Mouse (Mus musculus): ENCODE data around the gene Fam213b.

Fam213b gene

GRCm38 (mm10) chr4:154877864-154878548, 20.9 kb downstream of the Fam213b start:
- peak; percentile 93 for DNase-seq

DNA sequence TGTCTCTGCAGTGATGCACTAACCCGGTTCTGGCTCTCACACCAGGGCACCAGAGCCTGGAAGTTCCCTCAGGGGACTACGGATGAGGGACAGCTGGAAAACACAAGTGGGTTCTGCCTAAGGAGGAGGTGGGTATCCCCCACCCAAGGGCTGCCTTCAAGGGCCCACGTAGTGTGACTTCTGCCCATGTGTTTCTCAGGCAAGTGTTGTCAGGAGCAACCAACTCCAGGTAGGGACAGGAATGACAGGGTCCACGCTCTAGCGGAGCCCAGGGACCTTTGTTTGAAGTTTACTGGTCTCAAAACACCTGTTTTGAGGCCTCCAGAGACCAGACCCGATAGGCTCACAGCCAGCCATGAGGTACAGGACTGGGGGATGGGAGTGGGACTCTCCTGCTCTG, 25.7 kb downstream of the Fam213b start:
- DNase-seq = no peak

DNA sequence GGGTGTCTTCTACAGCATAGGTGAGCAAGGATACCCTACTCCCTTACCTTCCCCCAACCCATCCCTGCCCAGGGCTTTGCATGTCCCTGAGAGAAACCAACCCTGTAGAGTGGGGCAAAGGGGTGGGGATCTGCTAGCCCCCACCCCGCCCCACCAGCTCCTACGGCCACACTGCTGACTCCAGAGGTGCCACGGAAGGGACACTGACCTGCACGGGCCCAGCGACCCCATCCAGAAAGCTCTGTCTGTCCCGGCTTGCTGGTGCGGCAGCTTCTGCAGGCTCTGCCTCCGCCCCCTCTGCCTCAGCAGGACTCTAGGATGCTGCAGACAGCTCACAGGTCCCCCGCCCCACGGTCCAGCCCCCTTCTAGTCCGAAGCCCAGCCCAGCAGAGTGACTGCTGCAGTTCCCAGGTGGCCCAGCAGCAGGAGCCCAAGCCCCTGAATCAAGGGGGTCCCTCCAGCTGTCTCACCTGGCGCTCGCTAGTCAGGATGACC, 27.1 kb downstream of the Fam213b start:
- DNase-seq = no peak

GRCm38 (mm10) chr4:154870721-154871120, 28.2 kb downstream of the Fam213b start:
- DNase-seq = no peak

GRCm38 (mm10) chr4:154869440-154869839, 29.5 kb downstream of the Fam213b start, which contains the start of gene Mmel1:
Gene Mmel1 (plus strand): TSS chr4:154869585.
- DNase-seq = no peak

- DNase-seq = no peak
Observed at GRCm38 (mm10) chr4:154867257-154867656, 31.7 kb downstream of the Fam213b start.

GRCm38 (mm10) chr4:154866391-154866790, 32.5 kb downstream of the Fam213b start:
- DNase-seq = no peak

DNA sequence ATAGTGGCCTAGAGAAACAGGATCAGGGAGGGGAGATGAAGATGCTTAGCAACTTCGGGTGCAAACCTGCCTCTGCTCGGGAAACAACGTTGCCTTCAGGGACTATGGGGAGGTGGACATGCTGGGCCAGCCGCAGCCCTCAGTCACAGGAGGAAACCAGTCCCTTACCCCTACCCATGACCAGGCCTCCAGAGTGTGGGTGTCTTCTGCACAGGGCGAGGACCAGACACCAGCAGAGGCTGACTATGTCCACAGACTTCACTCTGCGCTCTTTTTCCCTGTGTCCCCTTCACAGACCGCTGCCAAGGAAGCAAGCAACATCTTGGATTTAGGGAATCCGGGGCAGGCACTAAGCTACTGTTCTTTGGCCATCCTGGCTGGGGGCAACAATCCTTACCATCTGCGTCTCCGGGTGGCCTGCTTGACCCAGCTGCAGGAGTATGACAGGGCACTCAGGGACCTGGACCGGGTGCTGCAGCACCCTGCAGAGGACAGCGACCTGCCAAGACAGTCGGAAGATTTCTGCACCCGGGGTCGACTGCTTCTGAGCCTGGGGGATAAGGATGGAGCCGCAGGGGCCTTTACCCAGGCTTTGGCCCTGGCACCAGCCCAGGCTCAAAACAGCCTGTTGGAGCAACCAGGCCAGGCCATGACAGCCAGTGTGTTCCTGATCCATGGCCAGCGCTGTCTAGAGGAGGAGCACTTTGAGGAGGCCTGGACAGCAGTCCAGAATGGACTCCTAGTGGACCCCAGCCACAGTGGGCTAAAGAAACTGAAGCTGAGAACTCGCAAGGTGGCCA, 33.8 kb downstream of the Fam213b start:
- no peak for DNase-seq

DNA sequence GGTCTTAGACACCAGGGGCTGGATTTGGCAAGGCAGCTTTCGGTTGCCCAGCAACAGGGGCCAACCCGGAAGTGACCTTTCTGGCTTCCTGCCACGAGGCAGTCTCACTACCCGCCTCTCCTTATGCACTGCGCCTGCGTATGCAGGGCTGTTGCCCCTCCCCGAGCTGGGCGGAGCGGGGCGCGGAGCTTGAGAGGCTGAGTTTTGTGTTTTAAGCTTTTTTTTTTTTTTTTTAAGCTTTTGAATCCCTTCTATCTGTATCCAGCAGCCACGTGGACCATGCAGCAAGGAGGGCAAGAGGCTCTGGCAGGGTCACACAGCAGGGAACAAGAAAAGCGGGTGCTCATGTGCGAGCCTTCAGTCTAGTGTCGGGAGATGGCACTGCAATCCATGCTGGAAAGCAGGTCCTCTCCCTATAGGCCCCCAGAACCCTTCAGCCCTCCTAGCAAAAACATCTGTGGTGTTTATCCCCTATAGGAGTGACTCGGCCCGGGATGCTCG, 34.6 kb downstream of the Fam213b start:
- DNase-seq = peak; percentile 94

DNA sequence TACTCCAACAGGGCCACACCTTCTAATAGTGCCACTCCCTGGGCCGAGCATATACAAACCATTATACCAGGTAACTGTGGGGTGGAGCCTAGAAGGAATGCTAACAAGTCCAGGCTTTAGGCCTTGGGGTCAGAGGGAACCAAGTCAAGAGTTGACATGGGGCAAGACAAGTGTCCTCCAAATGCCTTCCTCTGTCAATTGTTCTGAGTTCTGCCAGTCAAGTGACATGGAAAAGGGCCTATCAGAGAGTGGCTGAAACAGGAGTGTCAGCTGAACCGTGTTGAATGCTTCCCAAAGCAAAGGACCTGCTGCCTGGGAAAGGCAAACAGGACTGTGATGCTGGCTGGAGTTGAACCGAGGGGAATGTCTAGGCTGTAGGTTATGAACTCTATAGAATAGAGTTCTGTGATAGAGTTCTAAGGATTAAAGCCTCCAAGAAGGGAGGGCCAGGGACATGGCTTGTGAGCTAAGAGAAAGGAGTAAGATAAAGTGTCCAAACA, 35.4 kb downstream of the Fam213b start:
- DNase-seq = peak; percentile 23

GRCm38 (mm10) chr4:154861967-154862366, 37.0 kb downstream of the Fam213b start:
- no peak for DNase-seq

DNA sequence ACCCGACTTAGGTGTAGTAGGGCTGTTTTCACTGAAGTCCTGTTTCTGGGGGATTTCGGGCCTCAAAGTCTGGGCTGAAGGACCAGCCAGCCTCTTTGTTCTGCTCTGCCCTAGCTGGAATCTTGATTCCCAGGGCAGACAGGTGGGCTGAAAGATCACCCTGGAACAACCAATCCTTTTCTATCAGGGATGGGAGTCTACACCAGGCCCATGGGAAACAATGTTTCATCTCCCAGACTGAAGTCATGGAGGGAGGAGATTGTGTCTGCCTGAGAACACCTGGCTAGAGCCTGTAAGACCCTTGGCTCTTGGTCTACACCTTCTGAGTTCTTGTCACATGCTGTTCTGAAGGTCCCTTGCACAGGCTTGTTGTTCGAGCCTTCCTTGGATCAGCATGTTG, 40.3 kb downstream of the Fam213b start:
- no peak for DNase-seq

- no peak for DNase-seq
Observed at GRCm38 (mm10) chr4:154857366-154858240, 41.3 kb downstream of the Fam213b start.

- no peak for DNase-seq
Observed at GRCm38 (mm10) chr4:154856882-154857281, 42.1 kb downstream of the Fam213b start.

DNA sequence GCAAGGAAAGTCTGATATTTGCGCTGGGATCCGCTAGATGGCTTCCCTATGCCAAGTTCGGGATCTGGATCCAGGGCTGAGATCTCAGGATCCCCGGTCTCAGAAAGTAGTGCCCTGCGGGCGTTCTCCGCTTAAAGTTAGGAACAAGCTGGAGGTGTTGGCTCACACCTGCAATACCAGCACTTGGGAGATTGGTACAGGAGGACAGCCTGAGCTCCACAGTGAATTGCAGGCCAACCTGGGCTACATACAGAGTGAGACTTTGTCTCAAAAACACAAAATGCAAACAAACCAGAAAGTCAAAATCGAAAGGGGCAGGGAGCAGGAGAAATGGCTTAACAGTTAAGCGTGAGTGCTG, 42.5 kb downstream of the Fam213b start:
- no peak for DNase-seq

DNA sequence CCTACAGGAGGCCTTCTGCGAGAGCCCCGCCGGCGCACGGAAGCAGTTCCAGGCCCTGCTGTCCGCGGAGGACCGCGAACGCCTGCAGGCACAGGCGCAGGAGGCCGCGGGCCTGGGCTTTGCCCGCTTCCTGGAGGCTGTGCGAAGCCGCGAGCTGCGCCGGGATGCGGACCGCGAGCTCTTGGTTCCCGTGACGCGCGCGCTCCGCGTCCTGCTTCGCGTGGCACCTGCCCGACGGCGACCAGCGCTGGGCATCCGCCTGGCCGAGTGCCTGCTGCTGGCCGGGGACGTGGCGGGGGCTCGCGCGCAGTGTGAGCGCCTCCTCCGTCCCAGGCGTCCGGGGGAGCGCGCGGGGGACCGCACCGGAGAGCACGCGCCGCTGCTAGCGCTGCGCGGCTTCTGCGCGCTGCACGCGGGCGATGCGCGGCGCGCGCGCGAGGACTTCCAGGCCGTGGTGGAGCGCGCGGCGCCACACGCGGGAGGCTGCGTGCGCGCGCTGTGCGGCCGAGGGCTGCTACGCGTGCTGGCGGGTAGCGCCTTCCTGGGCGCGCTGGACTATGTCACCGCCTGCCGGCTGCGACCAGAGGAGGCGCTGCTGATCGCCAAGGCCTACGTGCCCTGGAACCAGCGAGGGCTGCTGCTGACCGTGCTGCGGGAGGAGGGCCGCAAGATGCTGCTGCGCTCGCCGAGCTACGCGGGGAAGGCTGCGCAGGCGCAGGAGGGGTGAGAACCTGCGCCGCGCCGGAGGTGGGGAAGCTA, 43.0 kb downstream of the Fam213b start:
- peak; percentile 70 for DNase-seq

DNA sequence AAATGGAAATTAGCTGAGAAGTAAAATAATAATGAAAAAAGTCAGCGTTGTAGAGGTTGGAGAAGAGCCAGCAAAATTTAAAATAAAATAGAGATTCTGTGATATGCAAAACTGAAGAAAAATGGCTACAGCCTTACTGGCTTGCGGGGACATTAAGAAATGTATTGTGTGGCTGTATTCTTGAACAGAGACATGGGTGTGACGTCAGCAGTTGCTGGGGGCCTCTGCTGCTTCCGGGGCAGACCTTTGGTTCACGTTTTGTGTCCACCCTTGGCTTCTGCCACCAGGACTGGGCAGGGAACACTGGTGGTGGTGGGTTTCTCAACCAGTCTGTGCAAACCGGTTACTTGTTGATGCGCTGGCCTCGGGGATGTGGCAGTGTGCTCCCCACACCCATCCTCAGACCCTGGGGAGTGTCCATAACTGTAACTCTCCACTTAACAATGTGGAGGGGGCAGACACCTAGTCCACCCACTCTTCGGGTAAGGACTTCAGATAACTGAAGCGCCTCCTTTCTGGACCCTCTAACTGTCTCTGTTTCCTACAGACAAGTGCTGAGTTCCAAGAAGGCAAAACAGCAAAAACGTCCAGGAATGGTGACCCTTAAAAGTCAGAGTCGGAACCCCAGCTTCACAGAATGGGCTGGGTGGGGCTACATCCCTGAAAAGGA, 44.1 kb downstream of the Fam213b start:
- no peak for DNase-seq

GRCm38 (mm10) chr4:154853881-154854280, 45.1 kb downstream of the Fam213b start:
- DNase-seq = no peak

DNA sequence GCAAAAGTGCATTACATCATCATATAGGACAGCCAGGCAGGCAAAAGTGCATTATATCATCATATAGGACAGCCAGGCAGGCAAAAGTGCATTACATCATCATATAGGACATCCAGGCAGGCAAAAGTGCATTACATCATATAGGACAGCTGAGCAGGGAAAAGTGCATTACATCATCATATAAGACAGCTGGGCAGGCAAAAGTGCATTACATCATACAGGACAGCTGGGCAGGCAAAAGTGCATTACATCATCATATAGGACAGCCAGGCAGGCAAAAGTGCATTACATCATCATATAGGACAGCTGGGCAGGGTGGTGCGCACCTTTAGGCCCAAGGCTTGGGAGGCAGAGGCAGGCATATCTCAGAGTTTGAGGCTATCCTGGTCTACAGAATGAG, 46.2 kb downstream of the Fam213b start:
- DNase-seq = no peak

Measured in lung, postnatal 36 days (tissue).